Mouse (Mus musculus) heart, postnatal 0 days (tissue): ENCODE measurements around the gene Psma2. TPM values are rescaled to one million over a fixed set of nuclear protein-coding genes. Genes with fewer than 3 reads are reported as not detected.

Source experiments
- ATAC-seq: fragments of 200-750 bp; cut with Nextera tagmentation; 2 replicates; pipeline ENCODE4 v1.8.0; 2017; ENCODE audit warnings: low read depth, moderate number of reproducible peaks, moderate library complexity; ENCODE audit not compliant: insufficient read depth
- DNase-seq: peaks from one replicate; pipeline ENCODE4 v3.0.0-alpha.2; 2016; ENCODE audit warnings: low spot score
- H3K27ac ChIP-seq: fragments of 300-500 bp; sonication (generic); 2 replicates; pipeline ENCODE4 v1.5.1; 2014; ENCODE audit warnings: low read depth, mild to moderate bottlenecking
- H3K27me3 ChIP-seq: fragments of 300-500 bp; sonication (generic); 2 replicates; pipeline ENCODE4 v1.6.1; 2014; ENCODE audit warnings: low read length, mixed read lengths; ENCODE audit not compliant: control insufficient read depth, insufficient read depth
- H3K36me3 ChIP-seq: fragments of 300-500 bp; sonication (generic); replicated peaks from 2 replicates; pipeline ENCODE4 v1.6.1; 2014; ENCODE audit warnings: low read length, mixed read lengths; ENCODE audit not compliant: control insufficient read depth, insufficient read depth
- H3K4me1 ChIP-seq: fragments of 300-500 bp; sonication (generic); 2 replicates; pipeline ENCODE4 v1.6.1; 2014; ENCODE audit warnings: antibody characterized with exemption; ENCODE audit not compliant: control insufficient read depth, insufficient read depth
- H3K4me2 ChIP-seq: fragments of 300-500 bp; sonication (generic); 2 replicates; pipeline ENCODE4 v1.6.1; 2014; ENCODE audit warnings: low read depth, mild to moderate bottlenecking, low read length, moderate library complexity
- H3K4me3 ChIP-seq: fragments of 300-500 bp; sonication (generic); 2 replicates; pipeline ENCODE4 v1.5.1; 2014; ENCODE audit warnings: low read depth, low read length
- H3K9ac ChIP-seq: fragments of 300-500 bp; sonication (generic); replicated peaks from 2 replicates; pipeline ENCODE4 v1.6.1; 2014; ENCODE audit warnings: low read depth, low read length, mixed read lengths
- H3K9me3 ChIP-seq: fragments of 300-500 bp; sonication (generic); replicated peaks from 2 replicates; pipeline ENCODE4 v1.6.1; 2016; ENCODE audit warnings: low read length; ENCODE audit not compliant: control insufficient read depth
- CTCF ChIP-seq: IDR thresholded peaks from 2 replicates; pipeline ENCODE4 v1.5.1; 2016; ENCODE audit warnings: antibody characterized with exemption, control low read depth, low read depth
- EP300 ChIP-seq: IDR thresholded peaks from 2 replicates; pipeline ENCODE4 v1.6.1; 2016; ENCODE audit warnings: antibody characterized with exemption, low read depth
- WGBS: fragments of 180-500 bp; shearing (Covaris S2); extraction: QIAGEN DNeasy Blood & Tissue Kit; methylation state at CpG from one replicate; pipeline ENCODE4 v1.1.7; 2014; 5-methylcytosine and 5-hydroxymethylcytosine counted together
- polyA plus RNA-seq: library from polyadenylated mRNA; unstranded; fragments of >200 nt; fragmentation: Nextera tagmentation; extraction: Ambion mirVana; gene quantifications from 2 replicates; pipeline ENCODE4 v1.2.1, GENCODE M21; 2015
- total RNA-seq: library from RNA; depleted of rRNA; stranded (reverse); fragments of >200 nt; gene quantifications from 2 replicates; pipeline ENCODE4 v1.2.3, GENCODE M21; 2014; ENCODE audit warnings: low replicate concordance; rRNA removed

The Psma2 gene
- total RNA-seq (62.3 and 70.7 TPM in 2 replicates), polyA plus RNA-seq (140 and 141 TPM in 2 replicates)

- under 1% methylated on average over 42 of the region's 42 CpGs for WGBS
- Histone ChIP-seq H3K9ac (peak within 1 kb of the TSS; percentile 94), H3K4me1 (peaks cover 4% of the 10 kb centered on the region; the same call in 1 of the 2 replicates), H3K4me2 (peak within 1 kb of the TSS; percentile 78), H3K27me3 (no peaks in the 10 kb centered on the region), H3K27ac (peak within 1 kb of the TSS; percentile 83), H3K4me3 (peak within 1 kb of the TSS; percentile 96), H3K9me3 (no peaks in the 10 kb centered on the region), H3K36me3 (peaks cover 23% of the 10 kb centered on the region)
- no peak for TF ChIP-seq CTCF
- no peak for TF ChIP-seq EP300
- DNase-seq (peak; percentile 99), ATAC-seq (peak; percentile 100)
These were observed at the start of gene Psma2, which contains the start of gene Mrpl32 for GRCm38 (mm10) chr13:14612926-14613529. TSS of gene Psma2 (plus strand) at chr13:14613240. TSS of gene Mrpl32 (minus strand) at chr13:14613165.

GRCm38 (mm10) chr13:14574128-14574527 is 38.9 kb upstream of the Psma2 start:
- no peak overlapping the region for H3K9ac ChIP-seq
- no peak overlapping the region for H3K27ac ChIP-seq
- H3K4me2 ChIP-seq, result no peak overlapping the region
- no peaks in the 10 kb centered on the region for H3K36me3 ChIP-seq
- no peak overlapping the region for H3K4me3 ChIP-seq
- no peaks in the 10 kb centered on the region for H3K4me1 ChIP-seq
- DNase-seq (no peak), ATAC-seq (no peak)
- H3K27me3 ChIP-seq, result no peaks in the 10 kb centered on the region
- no peak for TF ChIP-seq EP300
- 0 out of 2 replicates have a peak, but pooled peaks cover 7% of the 10 kb centered on the region for H3K9me3 ChIP-seq

- WGBS, result 62% methylated on average over 3 of the region's 3 CpGs
These were observed 32.6 kb upstream of the Psma2 start for GRCm38 (mm10) chr13:14580392-14580791.

GRCm38 (mm10) chr13:14602744-14603143 is 10.3 kb upstream of the Psma2 start:
- Histone ChIP-seq H3K4me1 (no peaks in the 10 kb centered on the region), H3K4me2 (no peak overlapping the region), H3K9me3 (no peaks in the 10 kb centered on the region), H3K27me3 (no peaks in the 10 kb centered on the region), H3K27ac (no peak overlapping the region), H3K9ac (no peak overlapping the region), H3K36me3 (no peaks in the 10 kb centered on the region), H3K4me3 (no peak overlapping the region)
- ATAC-seq, result no peak
- no peak for DNase-seq
- 84% methylated on average over 2 of the region's 2 CpGs for WGBS
- TF ChIP-seq EP300 (no peak), CTCF (no peak)

More at GRCm38 (mm10) chr13:14580392-14580791, 32.6 kb upstream of the Psma2 start:
- Histone ChIP-seq H3K4me1 (no peaks in the 10 kb centered on the region), H3K36me3 (no peaks in the 10 kb centered on the region), H3K9me3 (0 out of 2 replicates have a peak, but pooled peaks cover 3% of the 10 kb centered on the region), H3K27ac (no peak overlapping the region), H3K4me3 (no peak overlapping the region), H3K4me2 (no peak overlapping the region), H3K27me3 (no peaks in the 10 kb centered on the region), H3K9ac (no peak overlapping the region)
- no peak for ATAC-seq
- DNase-seq, result no peak
- TF ChIP-seq CTCF (no peak), EP300 (no peak)

GRCm38 (mm10) chr13:14607616-14608015 is 5.4 kb upstream of the Psma2 start:
- Histone ChIP-seq H3K27me3 (no peaks in the 10 kb centered on the region), H3K4me2 (no peak overlapping the region), H3K9ac (no peak overlapping the region), H3K27ac (no peak overlapping the region), H3K4me1 (peaks cover 4% of the 10 kb centered on the region; the same call in 1 of the 2 replicates), H3K9me3 (no peaks in the 10 kb centered on the region), H3K4me3 (no peak overlapping the region), H3K36me3 (peaks cover 11% of the 10 kb centered on the region)
- no peak for DNase-seq
- TF ChIP-seq EP300, result no peak
- no peak for TF ChIP-seq CTCF
- no peak for ATAC-seq

- peak overlapping the region; percentile 83 for H3K27ac ChIP-seq
- H3K9ac ChIP-seq, result peak overlapping the region; percentile 82
- TF ChIP-seq EP300, result no peak
- no peak for TF ChIP-seq CTCF
- H3K9me3 ChIP-seq, result no peaks in the 10 kb centered on the region
- peak overlapping the region; percentile 59 for H3K4me2 ChIP-seq
- WGBS, result 7% methylated on average over 10 of the region's 10 CpGs
- H3K4me1 ChIP-seq, result peaks cover 4% of the 10 kb centered on the region; the same call in 1 of the 2 replicates
- H3K36me3 ChIP-seq, result peaks cover 18% of the 10 kb centered on the region
- H3K27me3 ChIP-seq, result no peaks in the 10 kb centered on the region
- peak; percentile 30 for ATAC-seq
- no peak for DNase-seq
- H3K4me3 ChIP-seq, result peak overlapping the region; percentile 96
These were observed 577 bp upstream of the Psma2 start for GRCm38 (mm10) chr13:14612463-14612862.
